Mouse (Mus musculus): ENCODE measurements around the gene Srr. TPM values are rescaled to one million over a fixed set of nuclear protein-coding genes. Genes with fewer than 3 reads are reported as not detected.

Srr gene
- polyA plus RNA-seq (2015; fragmentation: Nextera tagmentation; extraction: Ambion mirVana), result 4.8 and 5.9 TPM in 2 replicates

DNA sequence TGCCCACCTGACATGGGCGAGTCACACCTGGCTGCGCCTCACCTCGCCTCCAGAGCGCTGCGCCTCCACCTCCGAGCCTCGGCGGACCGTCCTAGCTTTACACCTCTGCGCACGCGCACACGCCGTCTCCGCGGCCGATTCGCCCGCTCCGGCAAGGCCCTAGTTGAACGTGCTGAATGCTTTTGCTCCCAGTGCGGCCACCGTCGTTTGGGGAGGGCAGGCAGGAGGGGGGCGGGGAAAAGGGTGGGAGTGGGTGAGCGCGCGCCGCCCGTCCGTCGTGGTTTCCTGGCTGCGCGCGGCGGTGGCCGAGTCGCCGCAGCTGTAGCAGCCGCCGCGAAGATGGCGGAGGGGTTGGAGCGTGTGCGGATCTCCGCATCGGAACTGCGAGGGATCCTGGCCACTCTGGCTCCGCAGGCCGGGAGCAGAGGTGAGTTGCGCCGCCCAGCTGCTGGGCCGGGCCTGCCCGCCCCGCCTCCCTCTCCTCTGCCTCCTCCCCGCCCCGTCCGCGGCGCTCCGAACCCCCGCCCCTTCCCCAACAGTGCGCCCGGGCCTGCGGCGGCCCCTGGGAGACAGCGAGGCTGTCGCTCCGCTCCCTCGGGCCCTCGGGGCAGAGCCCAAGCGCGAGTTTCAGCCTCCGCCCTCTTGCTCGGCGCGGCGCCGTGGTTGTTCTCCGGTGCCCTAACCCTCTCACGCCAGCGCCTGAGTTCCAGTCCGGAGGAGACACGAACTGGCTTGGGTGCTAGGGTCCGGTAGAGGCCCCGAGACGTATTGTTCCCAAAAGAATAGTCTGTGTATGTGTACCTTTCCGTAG is at the start of gene Srr, which contains the start of gene Smg6:
Gene Srr, minus strand, starts transcription at position 372 of the 811 bp plus-strand sequence.
Gene Smg6, plus strand, starts transcription at position 247 of the 811 bp plus-strand sequence.

DNA sequence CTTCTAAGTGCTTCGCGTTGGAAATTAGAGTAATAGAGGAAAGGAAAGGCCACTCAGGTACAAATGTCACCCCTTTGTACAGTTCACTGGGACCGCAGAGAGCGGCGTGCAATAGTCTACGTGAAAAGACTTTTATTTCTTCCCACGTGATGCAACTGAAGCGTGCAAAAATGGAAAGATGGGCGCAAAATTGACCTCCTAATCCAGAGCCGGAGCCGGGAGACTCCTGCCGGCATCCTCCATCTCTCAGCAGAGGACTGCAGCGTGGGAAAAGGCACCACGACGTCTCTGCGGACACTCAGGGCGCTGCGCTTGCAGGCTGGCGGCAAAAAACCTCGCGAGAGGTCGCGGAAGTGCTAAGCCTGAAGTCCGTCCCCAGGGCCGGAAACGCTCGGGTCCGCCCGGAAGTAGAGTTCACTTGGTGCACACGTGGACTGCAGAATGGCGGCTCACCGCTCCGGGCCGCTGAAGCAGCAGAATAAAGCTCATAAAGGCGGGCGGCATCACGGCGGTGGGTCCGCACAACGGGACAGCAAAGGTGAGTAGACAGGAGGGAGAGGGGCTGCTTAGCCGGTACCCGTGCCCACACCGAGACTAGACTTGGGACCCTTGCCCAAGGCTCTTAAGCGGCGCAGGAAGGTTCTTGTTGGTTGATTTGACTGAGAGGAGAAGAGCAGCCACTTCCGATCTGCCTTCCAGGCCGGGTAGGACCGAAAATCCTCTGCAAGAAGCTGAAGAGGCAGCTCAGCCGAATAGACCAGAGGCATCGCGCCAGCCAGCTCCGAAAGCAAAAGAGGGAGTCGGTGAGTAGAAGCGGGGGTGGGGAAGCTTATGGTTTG is 27.9 kb downstream of the Srr start, which contains the start of gene Tsr1:
Gene Tsr1, plus strand, starts transcription at position 394 of the 839 bp plus-strand sequence.

DNA sequence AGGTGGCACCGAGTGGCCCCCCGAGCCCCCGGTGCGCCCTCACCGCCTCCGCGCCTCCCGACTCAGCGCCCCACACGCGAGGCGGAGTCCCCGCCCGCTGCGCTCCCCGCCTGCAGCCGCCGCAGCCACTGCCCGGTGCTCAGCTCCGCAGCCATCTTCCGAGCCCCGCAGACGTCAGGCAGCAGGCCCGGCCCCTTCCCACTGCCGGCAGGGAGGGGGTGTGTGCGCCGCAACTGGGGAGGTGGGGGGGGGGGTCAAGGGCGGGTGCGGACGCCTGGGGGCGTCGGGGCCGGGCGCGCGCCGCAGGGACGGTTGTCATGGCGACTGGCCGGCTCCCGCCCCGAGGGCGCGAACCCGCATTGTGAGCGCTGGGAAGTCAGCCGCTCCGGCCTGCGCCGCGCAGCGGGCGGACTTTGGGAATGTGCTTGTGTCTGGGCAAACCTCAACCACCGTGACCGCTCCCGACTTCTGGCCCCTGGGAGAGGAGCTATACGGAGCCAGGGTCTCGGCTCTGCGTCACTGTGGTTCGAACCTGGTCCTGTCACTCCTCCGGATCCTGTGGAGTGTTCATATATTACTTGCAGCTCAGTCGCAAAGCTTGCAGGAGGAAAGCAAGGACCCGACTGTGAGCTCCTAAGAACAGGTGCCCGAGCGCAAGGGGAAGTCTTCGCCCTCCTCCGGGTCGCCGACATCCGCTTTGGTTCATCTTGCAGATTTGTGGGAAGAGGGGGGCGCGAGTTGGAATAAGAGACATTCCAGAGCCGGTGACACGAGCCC is 28.7 kb downstream of the Srr start, which contains the start of gene Sgsm2:
Gene Sgsm2, minus strand, starts transcription at position 160 of the 777 bp plus-strand sequence.

Other genes starting within 250 kb of the Srr start
- 46.9 and 51.4 TPM in 2 replicates for gene Pafah1b1, start 201.3 kb downstream of the Srr start, polyA plus RNA-seq (2015; fragmentation: Nextera tagmentation; extraction: Ambion mirVana)
- 22.0 and 24.6 TPM in 2 replicates for gene Mettl16, start 155.1 kb downstream of the Srr start, polyA plus RNA-seq (2015; fragmentation: Nextera tagmentation; extraction: Ambion mirVana)
- gene Mnt, start 95.0 kb downstream of the Srr start, polyA plus RNA-seq (2015; fragmentation: Nextera tagmentation; extraction: Ambion mirVana), result 3.3 TPM in 2 replicates
- gene Sgsm2, start 28.9 kb downstream of the Srr start, polyA plus RNA-seq (2015; fragmentation: Nextera tagmentation; extraction: Ambion mirVana), result 1.3 and 1.9 TPM in 2 replicates
- gene Tsr1, start 27.9 kb downstream of the Srr start, polyA plus RNA-seq (2015; fragmentation: Nextera tagmentation; extraction: Ambion mirVana), result 22.5 and 23.3 TPM in 2 replicates
- 9.2 and 10.1 TPM in 2 replicates for gene Smg6, start 125 bp downstream of the Srr start, polyA plus RNA-seq (2015; fragmentation: Nextera tagmentation; extraction: Ambion mirVana)
- gene Hic1, start 243.6 kb upstream of the Srr start, polyA plus RNA-seq (2015; fragmentation: Nextera tagmentation; extraction: Ambion mirVana), result 2.4 and 3.3 TPM in 2 replicates